Mouse (Mus musculus) kidney, postnatal 0 days (tissue): ENCODE measurements at regions not wholly inside any gene's neighbourhood (a gene's known extent, or its start where the extent isn't known, plus 50 kb on each side); places are given as distances from the start of the nearest gene placed in this dataset.

ENCODE experiments used
- ATAC-seq: fragments of 200-750 bp; cut with Nextera tagmentation; replicated peaks from 2 replicates; pipeline ENCODE4 v1.8.0; 2017; ENCODE audit warnings: low read depth, moderate number of reproducible peaks, moderate TSS enrichment, moderate library complexity; ENCODE audit not compliant: low FRiP score
- DNase-seq: peaks from one replicate; pipeline ENCODE4 v3.0.0-alpha.2; 2016; ENCODE audit warnings: low spot score
- H3K27ac ChIP-seq: fragments of 300-500 bp; sonication (generic); 2 replicates; pipeline ENCODE4 v1.5.1; 2014; ENCODE audit warnings: mild to moderate bottlenecking
- H3K27me3 ChIP-seq: fragments of 300-500 bp; sonication (generic); 2 replicates; pipeline ENCODE4 v1.6.1; 2014; ENCODE audit warnings: low read length, mixed read lengths; ENCODE audit not compliant: insufficient read depth
- H3K36me3 ChIP-seq: fragments of 300-500 bp; sonication (generic); 2 replicates; pipeline ENCODE4 v1.6.1; 2014; ENCODE audit warnings: low read length, mixed read lengths; ENCODE audit not compliant: insufficient read depth
- H3K4me1 ChIP-seq: fragments of 300-500 bp; sonication (generic); replicated peaks from 2 replicates; pipeline ENCODE4 v1.6.1; 2014; ENCODE audit warnings: antibody characterized with exemption, low read length, mixed read lengths; ENCODE audit not compliant: insufficient read depth
- H3K4me2 ChIP-seq: fragments of 300-500 bp; sonication (generic); 2 replicates; pipeline ENCODE4 v1.6.1; 2014; ENCODE audit warnings: mild to moderate bottlenecking, low read length, moderate library complexity, mixed read lengths
- H3K4me3 ChIP-seq: fragments of 300-500 bp; sonication (generic); replicated peaks from 2 replicates; pipeline ENCODE4 v1.5.1; 2014; ENCODE audit warnings: low read depth, low read length
- H3K9ac ChIP-seq: fragments of 300-500 bp; sonication (generic); 2 replicates; pipeline ENCODE4 v1.6.1; 2014; ENCODE audit warnings: low read depth, low read length
- H3K9me3 ChIP-seq: fragments of 300-500 bp; sonication (generic); replicated peaks from 2 replicates; pipeline ENCODE4 v1.6.1; 2016; ENCODE audit warnings: low read length, inconsistent platforms, mixed read lengths
- CTCF ChIP-seq: IDR thresholded peaks from 2 replicates; pipeline ENCODE4 v1.5.1; 2016; ENCODE audit warnings: antibody characterized with exemption, low read depth, mild to moderate bottlenecking, moderate library complexity
- WGBS: fragments of 180-500 bp; shearing (Covaris S2); extraction: QIAGEN DNeasy Blood & Tissue Kit; methylation state at CpG from one replicate; pipeline ENCODE4 v1.1.7; 2014; 5-methylcytosine and 5-hydroxymethylcytosine counted together

GRCm38 (mm10) chrX:147328289-147328688 is 100.7 kb downstream of the Il13ra2 start:
- Histone ChIP-seq H3K4me2 (no peak overlapping the region), H3K9me3 (no peaks in the 10 kb centered on the region), H3K4me1 (no peaks in the 10 kb centered on the region), H3K4me3 (no peak overlapping the region), H3K9ac (no peak overlapping the region), H3K36me3 (no peaks in the 10 kb centered on the region), H3K27ac (no peak overlapping the region), H3K27me3 (no peaks in the 10 kb centered on the region)
- WGBS, result 19% methylated on average over 3 of the region's 3 CpGs
- DNase-seq, result peak; percentile 75
- no peak for ATAC-seq
- no peak for TF ChIP-seq CTCF

DNA sequence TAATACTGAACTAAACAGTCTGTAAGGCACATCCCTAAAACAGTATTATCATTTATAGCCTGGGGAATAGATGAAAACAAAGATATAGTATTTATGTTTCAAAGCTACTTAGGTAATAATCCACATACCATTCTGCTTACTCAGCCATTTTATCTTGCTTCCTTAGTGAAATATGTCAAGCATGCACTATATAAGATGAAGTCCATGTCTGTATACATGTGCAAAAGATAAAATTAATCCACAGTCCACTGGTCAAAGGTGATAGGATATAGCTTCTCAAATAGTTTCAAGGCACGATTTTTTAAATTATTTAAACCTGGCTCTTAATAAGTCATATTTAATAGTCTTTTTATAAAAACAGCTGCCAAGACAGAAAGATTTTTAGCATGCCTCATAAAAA is 102.8 kb downstream of the Il13ra2 start:
- no peak for ATAC-seq

More for the DNA sequence above, 102.8 kb downstream of the Il13ra2 start:
- DNase-seq, result peak; percentile 40
- Histone ChIP-seq H3K4me2 (no peak overlapping the region), H3K9me3 (no peaks in the 10 kb centered on the region), H3K4me3 (no peak overlapping the region), H3K27ac (no peak overlapping the region), H3K27me3 (no peaks in the 10 kb centered on the region), H3K36me3 (no peaks in the 10 kb centered on the region), H3K9ac (no peak overlapping the region), H3K4me1 (no peaks in the 10 kb centered on the region)
- WGBS, result 48% methylated on average over 1 of the region's 1 CpGs
- no peak for TF ChIP-seq CTCF
